Mouse (Mus musculus) frontal cortex, postnatal 10 days (tissue): ENCODE results near the gene Gyg.
"Not testable (repeated sequence)": the region's sequence is repeated elsewhere in the genome, so short reads cannot be mapped to it uniquely, and the experiment has no call there.

ENCODE experiments used
- DNase-seq, 2 experiments: peaks; one replicate each; pipeline ENCODE4 v3.0.0; 2022; ENCODE audit warnings: low spot score in 2 of 2, mixed read lengths in 1 of 2

Gene Gyg

GRCm38 (mm10) chr3:20130456-20131349 lies 24.4 kb downstream of the Gyg start:
- DNase-seq, result no peak

- DNase-seq, result no peak
Measured at GRCm38 (mm10) chr3:20129491-20129890, 25.6 kb downstream of the Gyg start.

DNA sequence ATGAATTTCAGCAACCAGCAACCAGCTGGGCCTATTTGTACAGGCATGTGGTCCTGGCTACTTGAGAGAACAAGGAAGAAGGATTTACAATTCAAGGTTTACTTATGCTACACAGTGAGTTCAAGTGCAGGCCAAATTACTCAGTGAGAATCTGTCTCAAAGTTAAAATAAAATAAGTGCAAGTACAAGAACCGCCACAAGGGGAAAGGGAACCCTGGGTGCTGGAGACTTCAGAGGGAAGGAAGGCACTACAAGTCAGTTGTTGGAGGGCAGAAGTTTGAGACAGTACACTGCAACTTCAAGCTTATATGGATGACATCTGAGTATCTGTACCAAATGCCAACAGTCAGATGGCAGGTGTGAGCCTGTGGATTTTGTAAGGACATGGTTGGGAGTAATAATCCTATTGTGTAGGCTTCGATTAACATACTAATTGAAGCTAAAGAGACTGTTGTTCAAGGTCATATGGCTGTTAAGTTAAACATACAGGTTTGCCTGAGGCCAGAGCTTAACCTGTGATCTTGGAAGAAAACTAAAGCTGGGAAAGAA lies 28.0 kb downstream of the Gyg start:
- no peak for DNase-seq

- DNase-seq, result no peak
Measured at GRCm38 (mm10) chr3:20125604-20126003, 29.5 kb downstream of the Gyg start.

DNA sequence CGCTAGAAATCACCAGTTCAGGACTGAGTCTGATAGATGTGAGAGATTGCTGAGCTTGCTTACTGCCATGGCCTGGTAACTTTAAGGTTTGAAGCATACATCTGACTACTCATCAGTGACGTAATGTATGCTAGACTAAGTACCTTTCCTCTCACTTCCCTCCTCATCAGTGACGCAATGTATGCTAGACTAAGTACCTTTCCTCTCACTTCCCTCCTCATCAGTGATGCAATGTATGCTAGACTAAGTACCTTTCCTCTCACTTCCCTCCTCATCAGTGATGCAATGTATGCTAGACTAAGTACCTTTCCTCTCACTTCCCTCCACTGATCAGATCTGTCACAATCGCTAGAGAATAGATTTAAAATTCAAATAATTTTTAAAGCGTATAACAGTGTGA lies 33.5 kb downstream of the Gyg start:
- not testable (repeated sequence) for DNase-seq

- DNase-seq, result no peak
Measured at GRCm38 (mm10) chr3:20119686-20120244, 35.4 kb downstream of the Gyg start.

GRCm38 (mm10) chr3:20119044-20119591 lies 36.0 kb downstream of the Gyg start:
- no peak for DNase-seq

DNA sequence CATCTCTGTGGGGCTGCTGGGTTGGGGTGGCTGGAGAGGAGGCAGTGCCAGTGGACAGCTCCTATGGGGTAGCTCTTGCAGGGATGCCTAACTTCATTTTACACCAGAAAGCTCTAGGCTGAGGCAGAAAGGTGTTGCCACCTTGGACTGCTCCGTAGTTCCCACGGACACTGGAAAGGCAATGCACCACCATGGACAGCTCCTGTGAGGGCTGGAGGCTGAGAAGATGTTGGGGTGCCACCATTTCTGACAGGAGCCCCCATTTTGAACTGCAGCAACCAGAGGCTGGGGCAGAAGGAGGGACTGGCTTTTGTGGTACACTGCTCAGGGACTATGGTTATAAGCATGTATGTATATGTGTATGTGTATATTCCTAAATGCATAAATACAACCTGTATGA lies 43.2 kb downstream of the Gyg start:
- DNase-seq, result no peak

GRCm38 (mm10) chr3:20108881-20109280 lies 46.2 kb downstream of the Gyg start:
- DNase-seq, result no peak

GRCm38 (mm10) chr3:20104776-20105175 lies 50.3 kb downstream of the Gyg start:
- no peak for DNase-seq

DNA sequence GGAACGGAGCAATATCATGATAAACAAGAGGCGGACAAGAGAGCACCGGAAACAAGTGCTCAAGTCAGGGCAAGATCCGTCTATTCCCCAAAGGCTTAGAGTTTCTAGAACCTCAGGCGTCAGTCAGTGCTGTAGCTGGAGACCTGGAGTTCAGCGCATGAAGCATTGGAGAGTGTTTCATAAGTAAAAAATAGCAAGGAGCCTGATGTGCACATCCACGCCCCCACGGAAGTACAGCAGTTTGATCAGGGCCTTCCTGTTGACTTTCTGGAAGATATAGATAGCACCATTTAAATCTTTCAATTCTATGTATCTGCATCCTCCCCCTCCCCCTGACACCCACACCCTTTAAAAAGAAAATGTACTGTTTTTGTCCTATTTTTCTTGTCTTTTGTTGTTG lies 50.8 kb downstream of the Gyg start:
- DNase-seq, result no peak

- DNase-seq, result no peak
Measured at GRCm38 (mm10) chr3:20103830-20104229, 51.3 kb downstream of the Gyg start.

GRCm38 (mm10) chr3:20082161-20082560 lies 73.0 kb downstream of the Gyg start:
- no peak for DNase-seq

DNA sequence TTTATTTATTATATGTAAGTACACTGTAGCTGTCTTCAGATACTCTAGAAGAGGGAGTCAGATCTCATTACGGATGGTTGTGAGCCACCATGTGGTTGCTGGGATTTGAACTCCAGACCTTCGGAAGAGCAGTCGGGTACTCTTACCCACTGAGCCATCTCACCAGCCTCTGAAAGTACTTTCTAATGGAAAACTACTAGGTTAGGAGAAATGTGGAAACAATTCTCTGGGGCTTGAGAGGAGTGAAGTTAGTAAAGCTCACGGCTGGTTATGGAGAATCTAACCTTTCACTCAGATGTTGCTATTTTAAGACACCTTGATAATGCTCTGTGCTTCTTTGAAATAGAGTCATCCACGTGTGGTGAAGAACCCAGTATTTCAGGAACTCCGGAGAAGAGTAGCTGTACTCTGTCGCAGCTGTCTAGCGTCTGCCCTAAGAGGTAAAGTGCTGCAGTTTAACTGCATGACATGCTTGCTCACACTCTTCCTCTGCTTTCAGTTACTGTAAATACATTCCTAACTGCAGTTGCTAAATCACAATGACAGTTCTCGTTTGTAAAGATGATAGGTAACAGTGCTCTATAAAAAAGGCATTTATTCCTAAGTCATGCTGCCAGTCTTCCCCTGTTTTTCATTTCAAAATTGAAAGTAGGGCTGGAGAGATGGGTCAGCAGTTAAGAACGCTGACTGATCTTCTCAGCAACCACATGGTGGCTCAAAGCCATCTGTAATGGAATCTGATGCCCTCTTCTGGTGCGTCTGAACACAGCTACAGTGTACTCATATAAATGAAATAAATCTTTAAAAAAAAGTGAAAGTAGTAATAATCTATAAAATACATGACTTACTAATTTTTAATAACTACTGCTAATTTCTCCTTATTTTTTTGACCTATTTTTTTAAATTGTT lies 78.7 kb downstream of the Gyg start:
- DNase-seq, result no peak
